In genomic region chr11:16525724-16526123, GRCm38 (mm10) we compare ENCODE assay signal across 16 mouse cellular contexts.
"Had no signal": no experiment of that assay in that cellular context is flagged by ENCODE, and none has a peak within 500 bp of the region (broad histone marks: within the 10 kb centered on the region; RNA-seq: fewer than 3 reads in every experiment).

No protein-coding gene starts in this region.

- H3K36me3 ChIP-seq: kidney, embryonic 15.5 days; liver, embryonic 13.5 days; midbrain, embryonic 12.5 days; midbrain, embryonic 15.5 days; neural tube, embryonic 13.5 days; stomach, embryonic 15.5 days had no signal

- H3K4me3 ChIP-seq: kidney, embryonic 15.5 days; left cerebral cortex, adult 2 months; liver, embryonic 13.5 days; midbrain, embryonic 12.5 days; midbrain, embryonic 15.5 days; neural tube, embryonic 13.5 days; stomach, embryonic 15.5 days had no signal

- H3K9me3 ChIP-seq: kidney, embryonic 15.5 days; liver, embryonic 13.5 days; midbrain, embryonic 12.5 days; midbrain, embryonic 15.5 days; neural tube, embryonic 13.5 days; stomach, embryonic 15.5 days had no signal

- H3K9ac ChIP-seq: kidney, embryonic 15.5 days; liver, embryonic 13.5 days; midbrain, embryonic 12.5 days; midbrain, embryonic 15.5 days; neural tube, embryonic 13.5 days; stomach, embryonic 15.5 days had no signal

- H3K4me1 ChIP-seq: kidney, embryonic 15.5 days; liver, embryonic 13.5 days; midbrain, embryonic 12.5 days; midbrain, embryonic 15.5 days; neural tube, embryonic 13.5 days; stomach, embryonic 15.5 days had no signal

- H3K27me3 ChIP-seq: kidney, embryonic 15.5 days; liver, embryonic 13.5 days; midbrain, embryonic 12.5 days; midbrain, embryonic 15.5 days; neural tube, embryonic 13.5 days; stomach, embryonic 15.5 days had no signal

- DNase-seq: kidney, postnatal 10 days; kidney, postnatal 36 days; layer of hippocampus, postnatal 36 days; liver, embryonic 13.5 days; lung, adult 2 months; retina, postnatal 1 day; right cerebral cortex, postnatal 25 days; spleen, adult 18-20 months; thymus, postnatal 25 days had no signal

- H3K27ac ChIP-seq: kidney, embryonic 15.5 days; left cerebral cortex, adult 2 months; liver, embryonic 13.5 days; macrophage; midbrain, embryonic 12.5 days; midbrain, embryonic 15.5 days; neural tube, embryonic 13.5 days; stomach, embryonic 15.5 days had no signal
